Mouse (Mus musculus) right cerebral cortex, postnatal 10 days (tissue): ENCODE data around the gene Lrr1.
A peak's percentile ranks its signal among the peaks of the same experiment; 100 is the strongest.
"Not testable (repeated sequence)": the region's sequence is repeated elsewhere in the genome, so short reads cannot be mapped to it uniquely, and the experiment has no call there.

Experiments used
- DNase-seq, 2 experiments: peaks; one replicate each; pipeline ENCODE4 v3.0.0; 2021; ENCODE audit warnings: low spot score in 2 of 2

Gene Lrr1

GRCm38 (mm10) chr12:69168461-69169106 lies at the start of gene Lrr1:
Lrr1 (plus strand) TSS chr12:69168814.
- peak; percentile 82 to 86 for DNase-seq

- DNase-seq: no peak
Observed at GRCm38 (mm10) chr12:69119908-69120307, 48.7 kb upstream of the Lrr1 start.

GRCm38 (mm10) chr12:69122801-69123200 lies 45.8 kb upstream of the Lrr1 start:
- DNase-seq: no peak

GRCm38 (mm10) chr12:69125066-69125465 lies 43.5 kb upstream of the Lrr1 start:
- no peak for DNase-seq

GRCm38 (mm10) chr12:69127170-69127569 lies 41.4 kb upstream of the Lrr1 start:
- DNase-seq: no peak

- no peak for DNase-seq
Observed at GRCm38 (mm10) chr12:69127626-69128025, 41.0 kb upstream of the Lrr1 start.

- no peak for DNase-seq
Observed at GRCm38 (mm10) chr12:69129634-69130310, 38.8 kb upstream of the Lrr1 start.

- DNase-seq: no peak
Observed at GRCm38 (mm10) chr12:69130486-69130885, 38.1 kb upstream of the Lrr1 start.

- no peak for DNase-seq
Observed at GRCm38 (mm10) chr12:69131267-69131666, 37.3 kb upstream of the Lrr1 start.

GRCm38 (mm10) chr12:69131981-69132380 lies 36.6 kb upstream of the Lrr1 start:
- DNase-seq: peak; percentile 51 to 79

- no peak for DNase-seq
Observed at GRCm38 (mm10) chr12:69139201-69139600, 29.4 kb upstream of the Lrr1 start.

GRCm38 (mm10) chr12:69139841-69140240 lies 28.8 kb upstream of the Lrr1 start:
- no peak for DNase-seq

- no peak for DNase-seq
Observed at GRCm38 (mm10) chr12:69143460-69143859, 25.2 kb upstream of the Lrr1 start.

GRCm38 (mm10) chr12:69147166-69147735 lies 21.4 kb upstream of the Lrr1 start:
- no peak for DNase-seq

GRCm38 (mm10) chr12:69150049-69150448 lies 18.6 kb upstream of the Lrr1 start:
- DNase-seq: no peak

GRCm38 (mm10) chr12:69155923-69156322 lies 12.7 kb upstream of the Lrr1 start:
- DNase-seq: no peak

GRCm38 (mm10) chr12:69156436-69156835 lies 12.2 kb upstream of the Lrr1 start:
- DNase-seq: no peak

- DNase-seq: no peak
Observed at GRCm38 (mm10) chr12:69157107-69157506, 11.5 kb upstream of the Lrr1 start.

GRCm38 (mm10) chr12:69158366-69158764 lies 10.2 kb upstream of the Lrr1 start:
- DNase-seq: no peak

- peak; percentile 99 for DNase-seq
Observed at GRCm38 (mm10) chr12:69158765-69159577, 9.6 kb upstream of the Lrr1 start, which contains the start of gene Rps29. Rps29 (minus strand) TSS chr12:69159186.

GRCm38 (mm10) chr12:69159578-69159940 lies 9.1 kb upstream of the Lrr1 start:
- DNase-seq: no peak

GRCm38 (mm10) chr12:69160677-69161076 lies 7.9 kb upstream of the Lrr1 start:
- DNase-seq: not testable (repeated sequence)
